Mouse (Mus musculus) splenic B cell, adult 2 months (primary cell): ENCODE results near the gene Abcc6.

Source experiments
- DNase-seq: peaks from one replicate; pipeline ENCODE4 v3.0.0-alpha.2; 2011; ENCODE audit warnings: low read depth, low spot score
- H3K27me3 ChIP-seq: 2 replicates; pipeline ENCODE4 v1.6.1; 2012; ENCODE audit warnings: mild to moderate bottlenecking, low read length, moderate library complexity, mixed read lengths; ENCODE audit not compliant: control insufficient read depth, poor library complexity, insufficient read depth, severe bottlenecking
- H3K36me3 ChIP-seq: 2 replicates; pipeline ENCODE4 v1.6.1; 2012; ENCODE audit warnings: mild to moderate bottlenecking, low read length, moderate library complexity, mixed read lengths; ENCODE audit not compliant: control insufficient read depth, poor library complexity, insufficient read depth, severe bottlenecking

Abcc6 gene

GRCm38 (mm10) chr7:46030145-46030488 is at the start of gene Abcc6:
Gene Abcc6 (minus strand): TSS chr7:46030302.
- H3K36me3 ChIP-seq = no peaks in the 10 kb centered on the region
- DNase-seq = no peak
- H3K27me3 ChIP-seq = no peaks in the 10 kb centered on the region

DNA sequence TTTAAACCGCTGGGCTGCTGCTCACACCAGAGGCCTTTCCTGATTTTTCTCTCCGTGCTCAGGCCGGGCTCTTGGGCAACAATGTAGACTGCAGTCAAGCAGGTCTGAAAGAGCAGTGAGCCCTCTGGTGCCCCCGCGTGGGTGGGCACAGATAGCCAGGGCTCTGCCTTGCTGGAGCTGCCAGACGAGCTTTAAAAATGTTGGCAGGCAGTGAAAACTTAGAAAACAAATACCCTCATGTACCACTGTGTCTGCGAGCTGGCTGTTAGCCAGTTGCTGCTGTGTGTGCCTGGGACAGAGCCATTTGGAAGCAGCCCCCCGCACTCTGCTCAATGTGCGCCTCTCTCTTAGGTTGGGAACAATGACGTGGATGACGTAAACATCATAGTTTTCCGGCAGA is 47.6 kb upstream of the Abcc6 start:
- H3K27me3 ChIP-seq = no peaks in the 10 kb centered on the region
- no peak for DNase-seq
- H3K36me3 ChIP-seq = peaks cover 6% of the 10 kb centered on the region

GRCm38 (mm10) chr7:46076844-46077243 is 46.7 kb upstream of the Abcc6 start:
- DNase-seq = no peak
- peaks cover 6% of the 10 kb centered on the region for H3K36me3 ChIP-seq

GRCm38 (mm10) chr7:46068831-46069230 is 38.7 kb upstream of the Abcc6 start:
- Histone ChIP-seq H3K36me3 (peaks cover 9% of the 10 kb centered on the region), H3K27me3 (no peaks in the 10 kb centered on the region)
- DNase-seq = no peak

More at GRCm38 (mm10) chr7:46076844-46077243, 46.7 kb upstream of the Abcc6 start:
- no peaks in the 10 kb centered on the region for H3K27me3 ChIP-seq

GRCm38 (mm10) chr7:46063296-46063695 is 33.2 kb upstream of the Abcc6 start:
- no peak for DNase-seq
- Histone ChIP-seq H3K27me3 (no peaks in the 10 kb centered on the region), H3K36me3 (peaks cover 4% of the 10 kb centered on the region; the same call in 1 of the 2 replicates)

DNA sequence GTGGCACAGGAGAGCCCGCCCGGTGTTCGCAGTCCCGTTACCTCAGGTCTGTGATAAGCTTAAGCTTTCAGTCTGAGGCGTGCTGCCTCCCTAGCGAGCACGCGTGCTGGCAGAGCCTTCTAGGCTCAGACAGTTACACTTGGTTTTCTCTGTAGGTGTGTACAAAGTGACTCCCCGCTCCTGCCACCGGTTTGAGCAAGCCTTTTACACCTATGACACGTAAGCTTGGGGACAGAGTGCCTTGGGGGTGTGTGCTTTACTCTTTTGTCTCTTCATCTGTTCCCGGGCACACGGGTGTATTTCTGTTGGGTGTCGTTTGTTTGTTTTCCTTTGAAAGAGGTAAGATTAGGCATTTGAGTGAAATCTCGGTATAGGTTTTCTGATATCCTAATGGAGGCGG is 31.5 kb upstream of the Abcc6 start:
- DNase-seq = no peak
- no peaks in the 10 kb centered on the region for H3K27me3 ChIP-seq
- peaks cover 2% of the 10 kb centered on the region; the same call in 1 of the 2 replicates for H3K36me3 ChIP-seq

DNA sequence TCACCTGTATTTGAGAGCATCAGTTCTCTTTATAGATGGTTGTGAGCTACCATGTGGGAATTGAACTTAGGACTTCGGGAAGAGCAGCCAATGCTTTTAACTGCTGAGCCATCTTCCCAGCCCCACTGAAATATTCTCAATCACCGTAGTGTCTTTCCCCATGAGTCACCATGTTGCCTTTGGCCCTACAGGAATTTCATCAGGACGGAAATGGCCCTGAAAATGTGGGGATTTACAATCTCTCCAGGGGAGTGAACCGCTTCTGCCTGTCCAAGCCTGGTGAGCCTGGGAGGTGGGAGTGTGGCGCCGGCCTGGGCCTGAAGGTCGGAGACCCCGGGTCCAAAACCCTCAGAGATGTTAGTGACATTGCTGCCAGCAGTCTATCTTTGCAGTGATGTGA is 30.6 kb upstream of the Abcc6 start:
- Histone ChIP-seq H3K27me3 (no peaks in the 10 kb centered on the region), H3K36me3 (peaks cover 3% of the 10 kb centered on the region)
- no peak for DNase-seq

- DNase-seq = peak; percentile 71
- no peaks in the 10 kb centered on the region for H3K27me3 ChIP-seq
- H3K36me3 ChIP-seq = peaks cover 10% of the 10 kb centered on the region
These were observed 28.8 kb upstream of the Abcc6 start for GRCm38 (mm10) chr7:46058882-46059281.

GRCm38 (mm10) chr7:46053566-46053965 is 23.5 kb upstream of the Abcc6 start:
- Histone ChIP-seq H3K36me3 (peaks cover 14% of the 10 kb centered on the region), H3K27me3 (no peaks in the 10 kb centered on the region)
- no peak for DNase-seq

- peak; percentile 59 for DNase-seq
- peaks cover 14% of the 10 kb centered on the region for H3K36me3 ChIP-seq
- H3K27me3 ChIP-seq = no peaks in the 10 kb centered on the region
These were observed 22.2 kb upstream of the Abcc6 start for GRCm38 (mm10) chr7:46052161-46052821.

- Histone ChIP-seq H3K36me3 (peaks cover 14% of the 10 kb centered on the region), H3K27me3 (no peaks in the 10 kb centered on the region)
- no peak for DNase-seq
These were observed 19.9 kb upstream of the Abcc6 start for GRCm38 (mm10) chr7:46049981-46050380.

DNA sequence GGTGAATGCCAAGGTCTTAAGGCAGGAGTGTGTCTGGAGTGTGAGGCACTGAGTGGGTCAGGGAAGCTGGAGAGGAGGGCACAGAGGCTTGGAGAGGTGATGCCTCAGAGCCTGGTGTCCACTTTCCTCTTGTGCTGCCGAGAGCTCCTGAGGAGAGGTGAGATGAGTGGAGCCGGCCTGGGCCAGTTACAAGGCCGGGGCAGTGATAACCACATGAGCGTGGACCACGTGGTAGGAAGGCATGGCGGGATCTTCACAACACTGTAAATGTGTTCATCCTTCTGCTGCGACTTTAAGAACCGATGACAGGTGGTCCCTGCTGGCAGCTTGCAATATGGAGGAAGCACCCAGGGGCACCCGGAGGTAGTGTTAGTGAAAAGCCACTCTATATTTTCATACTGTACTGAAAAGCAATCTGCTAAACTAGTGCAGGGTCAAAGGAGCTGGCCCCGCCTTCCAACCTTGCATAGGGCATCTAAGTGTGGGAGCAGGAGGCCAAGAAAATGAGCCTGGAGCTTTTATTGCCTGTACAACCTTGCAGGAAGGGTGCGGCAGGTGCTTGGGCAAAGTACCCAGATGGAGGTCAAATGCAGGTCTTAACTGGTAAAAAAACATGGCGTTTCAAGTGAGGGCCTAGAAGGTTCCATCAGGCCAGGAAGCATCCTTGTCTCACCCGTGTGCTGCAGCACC is 17.9 kb upstream of the Abcc6 start:
- H3K27me3 ChIP-seq = no peaks in the 10 kb centered on the region
- H3K36me3 ChIP-seq = peaks cover 14% of the 10 kb centered on the region
- no peak for DNase-seq

DNA sequence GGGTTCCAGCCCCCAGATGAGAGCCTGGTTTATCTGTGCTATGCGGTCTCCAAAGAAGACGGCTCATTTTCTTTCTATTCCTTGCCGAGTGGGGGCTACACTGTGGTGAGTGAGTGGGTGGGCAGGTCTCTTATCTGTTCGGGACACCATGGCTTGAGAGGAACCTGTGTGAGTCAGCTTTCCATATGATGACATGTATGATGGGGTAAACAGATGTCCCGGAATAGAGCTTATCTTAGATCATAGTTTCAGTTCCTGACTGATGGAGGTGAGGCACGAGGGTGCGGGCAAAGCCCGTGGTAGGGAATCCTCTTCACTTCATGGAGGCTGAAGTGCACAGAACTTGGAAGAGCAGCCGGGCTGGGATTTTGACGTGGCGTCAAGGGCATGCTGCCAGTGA is 15.8 kb upstream of the Abcc6 start:
- Histone ChIP-seq H3K36me3 (peaks cover 12% of the 10 kb centered on the region), H3K27me3 (no peaks in the 10 kb centered on the region)
- DNase-seq = no peak

- peaks cover 11% of the 10 kb centered on the region for H3K36me3 ChIP-seq
- no peaks in the 10 kb centered on the region for H3K27me3 ChIP-seq
- no peak for DNase-seq
These were observed 14.0 kb upstream of the Abcc6 start for GRCm38 (mm10) chr7:46044106-46044505.

DNA sequence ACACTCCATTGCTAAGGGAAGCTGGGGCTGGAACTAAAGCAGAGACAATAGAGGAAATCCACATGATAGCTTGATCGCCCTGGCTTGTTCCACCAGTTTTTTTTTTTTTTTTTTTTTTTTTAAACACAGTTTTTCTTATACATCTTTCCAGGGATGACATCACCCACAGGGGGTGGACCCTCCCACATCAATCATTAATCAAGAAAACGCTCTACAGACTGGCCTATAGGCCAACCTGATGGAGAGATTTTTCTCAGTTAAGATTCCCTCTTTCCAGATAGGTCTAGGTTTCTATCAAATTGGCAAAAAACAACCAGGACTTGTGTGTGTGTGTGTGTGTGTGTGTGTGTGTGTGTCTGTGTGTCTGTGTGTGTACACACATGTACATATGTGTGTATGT is 9.8 kb upstream of the Abcc6 start:
- no peaks in the 10 kb centered on the region for H3K27me3 ChIP-seq
- DNase-seq = no peak
- peaks cover 7% of the 10 kb centered on the region; the same call in 1 of the 2 replicates for H3K36me3 ChIP-seq
